Mouse (Mus musculus): ENCODE measurements at regions not wholly inside any gene's neighbourhood (a gene's known extent, or its start where the extent isn't known, plus 50 kb on each side); places are given as distances from the start of the nearest gene placed in this dataset.

DNA sequence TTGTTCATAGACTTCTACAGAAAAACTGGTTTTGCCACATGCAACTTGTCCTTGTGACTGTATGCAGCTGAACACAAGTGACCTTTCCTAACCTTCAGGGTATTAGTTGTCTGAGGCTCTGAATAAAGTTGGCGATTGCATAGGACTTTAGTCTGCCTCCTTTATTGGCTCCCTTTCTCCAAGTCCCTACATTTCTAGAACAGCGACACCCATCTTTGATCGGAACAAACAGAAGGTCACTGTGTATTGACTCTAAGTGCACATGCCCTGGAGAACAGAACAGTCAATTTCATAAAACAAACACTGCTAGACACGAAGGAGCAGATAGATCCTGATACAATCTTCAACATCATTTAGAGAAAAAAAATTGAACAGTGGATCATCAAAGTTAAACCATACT lies 60.2 kb upstream of the Rbms3 start:
- no peaks in the 10 kb centered on the region for H3K27me3 ChIP-seq (ENCODE audit: control insufficient read depth, insufficient read depth, low read length)
- no peak overlapping the region for H3K9ac ChIP-seq (replicated peaks; ENCODE audit: low read depth, low read length)
- no peaks in the 10 kb centered on the region for H3K9me3 ChIP-seq (ENCODE audit: control insufficient read depth, low read length)
- ATAC-seq (ENCODE audit: low read depth), result no peak
- H3K36me3 ChIP-seq (ENCODE audit: control insufficient read depth, insufficient read depth, low read length), result no peaks in the 10 kb centered on the region
- H3K27ac ChIP-seq (ENCODE audit: low read depth, low read length), result no peak overlapping the region
- no peaks in the 10 kb centered on the region for H3K4me1 ChIP-seq (ENCODE audit: control insufficient read depth, insufficient read depth, low read length)
- H3K4me2 ChIP-seq (ENCODE audit: low read depth, low read length), result no peak overlapping the region
- no peak overlapping the region for H3K4me3 ChIP-seq (ENCODE audit: low read depth, low read length)
- 82% methylated on average over 4 of the region's 4 CpGs for WGBS

Data from neural tube, embryonic 14.5 days (tissue).